Mouse (Mus musculus) brain, adult 10 weeks (tissue): ENCODE measurements around the gene Flnb. TPM values are rescaled to one million over a fixed set of nuclear protein-coding genes. Genes with fewer than 3 reads are reported as not detected.

ENCODE experiments used
- polyA plus RNA-seq: library from polyadenylated mRNA; stranded (reverse); fragments of 350-450 nt; fragmentation: Illumina TruSeq; extraction: RNeasy Lipid Tissue Mini Kit (QIAGEN cat#74804); gene quantifications from one replicate; pipeline ENCODE4 v1.2.3, GENCODE M21; 2015; ENCODE audit warnings: low read depth, low replicate concordance

Gene Flnb
- polyA plus RNA-seq: 19.1 TPM

GRCm38 (mm10) chr14:7817770-7818462 lies at the start of gene Flnb:
Gene Flnb (plus strand): TSS chr14:7817957.

GRCm38 (mm10) chr14:7791532-7792159 lies 26.1 kb upstream of the Flnb start, which contains the start of gene Gm26661:
Gene Gm26661 (plus strand): TSS chr14:7791587.

GRCm38 (mm10) chr14:7957049-7957448 lies 139.3 kb downstream of the Flnb start, which contains the start of gene Gm45521:
Gene Gm45521 (plus strand): TSS chr14:7957288.

GRCm38 (mm10) chr14:7994271-7994767 lies 176.6 kb downstream of the Flnb start, which contains the start of gene Dnase1l3:
Gene Dnase1l3 (minus strand): TSS chr14:7994573.

Other genes with a start within 250 kb of the Flnb start
- 2.9 TPM for gene Gm3558, start 249.4 kb upstream of the Flnb start, polyA plus RNA-seq
- gene Gm10338, start 222.4 kb upstream of the Flnb start, polyA plus RNA-seq: not detected
- not detected for gene Gm10128, start 174.0 kb upstream of the Flnb start, polyA plus RNA-seq
- gene Gm26661, start 26.4 kb upstream of the Flnb start, polyA plus RNA-seq: not detected
- gene Gm45521, start 139.3 kb downstream of the Flnb start, polyA plus RNA-seq: not detected
- gene Dnase1l3, start 176.6 kb downstream of the Flnb start, polyA plus RNA-seq: not detected
- gene Abhd6, start 184.9 kb downstream of the Flnb start, polyA plus RNA-seq: 66.1 TPM